Mouse (Mus musculus) forebrain, embryonic 16.5 days (tissue): Measurements from ENCODE around the gene Pou2f3. TPM values are rescaled to one million over a fixed set of nuclear protein-coding genes. Genes with fewer than 3 reads are reported as not detected.

Experiments
- ATAC-seq: fragments of 200-750 bp; cut with Nextera tagmentation; 2 replicates; pipeline ENCODE4 v1.8.0; 2017; ENCODE audit warnings: mild to moderate bottlenecking, moderate library complexity
- H3K27ac ChIP-seq: fragments of 300-500 bp; sonication (generic); 2 replicates; pipeline ENCODE4 v1.5.1; 2014; ENCODE audit warnings: low read length, control low read depth
- H3K27me3 ChIP-seq: fragments of 300-500 bp; sonication (generic); replicated peaks from 2 replicates; pipeline ENCODE4 v1.6.1; 2014; ENCODE audit warnings: low read length; ENCODE audit not compliant: control insufficient read depth, insufficient read depth
- H3K36me3 ChIP-seq: fragments of 300-500 bp; sonication (generic); 2 replicates; pipeline ENCODE4 v1.6.1; 2014; ENCODE audit not compliant: control insufficient read depth, insufficient read depth
- H3K4me1 ChIP-seq: fragments of 300-500 bp; sonication (generic); replicated peaks from 2 replicates; pipeline ENCODE4 v1.6.1; 2014; ENCODE audit warnings: low read length; ENCODE audit not compliant: control insufficient read depth, insufficient read depth
- H3K4me2 ChIP-seq: fragments of 300-500 bp; sonication (generic); 2 replicates; pipeline ENCODE4 v1.6.1; 2014; ENCODE audit warnings: mild to moderate bottlenecking, low read length, control low read depth
- H3K4me3 ChIP-seq: fragments of 300-500 bp; sonication (generic); replicated peaks from 2 replicates; pipeline ENCODE4 v1.5.1; 2014; ENCODE audit warnings: mild to moderate bottlenecking, low read length, control low read depth
- H3K9ac ChIP-seq: fragments of 300-500 bp; sonication (generic); replicated peaks from 2 replicates; pipeline ENCODE4 v1.6.1; 2014; ENCODE audit warnings: low read depth, low read length, control low read depth
- H3K9me3 ChIP-seq: fragments of 300-500 bp; sonication (generic); 2 replicates; pipeline ENCODE4 v1.6.1; 2016; ENCODE audit warnings: low read length; ENCODE audit not compliant: control insufficient read depth
- WGBS: fragments of 180-500 bp; shearing (Covaris S2); extraction: QIAGEN DNeasy Blood & Tissue Kit; methylation state at CpG from one replicate; pipeline ENCODE4 v1.1.7; 2014; 5-methylcytosine and 5-hydroxymethylcytosine counted together
- polyA plus RNA-seq: library from polyadenylated mRNA; unstranded; fragments of >200 nt; fragmentation: Nextera tagmentation; extraction: Ambion mirVana; gene quantifications from 2 replicates; pipeline ENCODE4 v1.2.1, GENCODE M21; 2015

Pou2f3 gene
- polyA plus RNA-seq, 1 experiment from 2014 or later, result not detected

DNA sequence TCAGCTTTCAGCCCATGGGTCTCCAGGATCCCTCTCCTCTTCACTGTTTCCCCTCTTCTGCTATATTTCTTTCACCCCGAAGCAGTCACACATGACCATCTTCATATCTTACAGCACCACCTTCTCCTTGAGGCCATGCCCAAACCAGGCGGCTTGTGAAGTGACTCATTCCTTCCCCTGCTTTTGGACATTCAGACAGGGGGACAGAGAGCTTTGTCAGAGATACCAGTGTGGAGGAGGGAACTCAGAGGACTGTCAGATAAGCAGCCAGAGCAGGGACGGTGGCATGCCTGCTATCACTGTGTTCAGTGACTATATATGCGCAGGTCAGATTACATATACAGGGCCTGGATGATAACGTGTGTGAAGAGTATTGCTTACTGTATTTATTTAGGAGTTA is 24.3 kb upstream of the Pou2f3 start:
- Histone ChIP-seq H3K27me3 (peaks cover 13% of the 10 kb centered on the region; the same call in 1 of the 2 replicates), H3K36me3 (no peaks in the 10 kb centered on the region), H3K4me2 (no peak overlapping the region), H3K9ac (no peak overlapping the region), H3K4me1 (peaks cover 6% of the 10 kb centered on the region), H3K9me3 (no peaks in the 10 kb centered on the region), H3K4me3 (no peak overlapping the region), H3K27ac (no peak overlapping the region)
- no peak for ATAC-seq
- WGBS, result 90% methylated on average over 5 of the region's 5 CpGs

DNA sequence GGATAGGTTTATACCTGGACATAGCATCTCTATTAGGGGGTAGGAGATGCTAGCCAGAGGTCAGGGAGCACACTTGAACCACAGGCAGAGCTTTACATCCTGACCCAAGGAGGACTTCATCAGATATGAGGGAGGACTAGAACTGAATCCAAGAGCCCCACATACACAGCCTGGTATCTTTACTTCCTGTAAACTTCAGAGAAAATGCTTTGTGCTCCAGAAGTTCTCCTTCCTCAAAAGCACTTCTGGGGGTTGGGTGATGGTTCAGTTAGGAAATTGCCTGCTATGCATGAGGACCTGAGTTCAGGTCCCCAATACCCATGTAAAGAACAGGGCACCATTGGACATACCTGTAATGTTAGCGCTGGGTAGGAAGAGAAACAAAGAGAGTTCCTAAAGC is 23.3 kb upstream of the Pou2f3 start:
- no peaks in the 10 kb centered on the region for H3K4me1 ChIP-seq
- no peaks in the 10 kb centered on the region for H3K9me3 ChIP-seq
- H3K4me2 ChIP-seq, result no peak overlapping the region
- WGBS, result 92% methylated on average over 1 of the region's 1 CpGs
- H3K4me3 ChIP-seq, result no peak overlapping the region
- H3K36me3 ChIP-seq, result no peaks in the 10 kb centered on the region
- H3K9ac ChIP-seq, result no peak overlapping the region
- peaks cover 8% of the 10 kb centered on the region; the same call in 1 of the 2 replicates for H3K27me3 ChIP-seq
- no peak overlapping the region for H3K27ac ChIP-seq
- ATAC-seq, result no peak

DNA sequence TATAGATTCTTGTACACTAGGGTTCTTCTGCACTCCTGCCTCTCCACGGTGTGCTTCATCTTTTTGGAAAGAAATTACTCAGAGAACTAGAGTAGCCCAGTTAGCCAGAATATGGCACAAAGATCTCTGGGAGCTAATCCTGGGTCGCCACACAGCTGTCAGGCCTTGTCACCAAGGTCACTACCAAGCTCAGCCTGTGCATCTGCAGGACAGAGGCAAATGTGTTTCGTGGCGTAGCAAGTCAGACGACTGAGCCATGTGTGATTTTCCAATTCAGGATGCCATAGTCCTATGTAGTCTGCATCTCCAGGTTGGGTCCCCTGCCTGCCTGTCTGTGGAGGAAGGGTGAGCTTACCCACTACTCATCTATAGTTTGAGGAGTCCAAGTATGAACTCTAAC is 22.9 kb upstream of the Pou2f3 start:
- no peak for ATAC-seq
- H3K9me3 ChIP-seq, result no peaks in the 10 kb centered on the region
- H3K9ac ChIP-seq, result no peak overlapping the region
- no peak overlapping the region for H3K4me2 ChIP-seq
- H3K36me3 ChIP-seq, result no peaks in the 10 kb centered on the region
- H3K27ac ChIP-seq, result no peak overlapping the region
- no peak overlapping the region for H3K4me3 ChIP-seq
- H3K27me3 ChIP-seq, result peaks cover 4% of the 10 kb centered on the region; the same call in 1 of the 2 replicates
- no peaks in the 10 kb centered on the region for H3K4me1 ChIP-seq
- WGBS, result 81% methylated on average over 5 of the region's 5 CpGs

DNA sequence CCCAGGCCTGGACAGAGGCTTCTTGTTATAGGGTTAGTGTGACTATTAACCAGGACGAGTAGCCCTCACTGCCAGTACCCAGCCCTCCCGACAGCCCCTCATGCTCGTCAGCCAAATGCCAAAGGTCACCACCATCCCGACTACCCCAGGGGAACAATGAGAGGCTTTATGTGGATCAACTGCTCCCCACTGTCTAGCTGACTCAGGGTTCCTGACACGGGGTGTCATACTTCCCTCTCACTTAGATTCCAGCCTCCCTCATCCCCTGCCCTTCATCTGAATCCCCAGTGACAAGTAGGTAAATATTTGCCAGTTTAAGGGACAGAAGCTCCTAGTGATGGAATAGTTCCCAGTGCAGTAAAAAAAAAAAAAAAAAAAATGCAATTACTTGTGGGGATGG is 22.1 kb upstream of the Pou2f3 start:
- H3K27ac ChIP-seq, result no peak overlapping the region
- no peak overlapping the region for H3K4me2 ChIP-seq
- no peaks in the 10 kb centered on the region for H3K36me3 ChIP-seq
- no peaks in the 10 kb centered on the region for H3K4me1 ChIP-seq
- H3K9me3 ChIP-seq, result no peaks in the 10 kb centered on the region
- no peak for ATAC-seq
- WGBS, result 16% methylated on average over 5 of the region's 5 CpGs
- H3K9ac ChIP-seq, result no peak overlapping the region
- no peak overlapping the region for H3K4me3 ChIP-seq
- H3K27me3 ChIP-seq, result no peaks in the 10 kb centered on the region

DNA sequence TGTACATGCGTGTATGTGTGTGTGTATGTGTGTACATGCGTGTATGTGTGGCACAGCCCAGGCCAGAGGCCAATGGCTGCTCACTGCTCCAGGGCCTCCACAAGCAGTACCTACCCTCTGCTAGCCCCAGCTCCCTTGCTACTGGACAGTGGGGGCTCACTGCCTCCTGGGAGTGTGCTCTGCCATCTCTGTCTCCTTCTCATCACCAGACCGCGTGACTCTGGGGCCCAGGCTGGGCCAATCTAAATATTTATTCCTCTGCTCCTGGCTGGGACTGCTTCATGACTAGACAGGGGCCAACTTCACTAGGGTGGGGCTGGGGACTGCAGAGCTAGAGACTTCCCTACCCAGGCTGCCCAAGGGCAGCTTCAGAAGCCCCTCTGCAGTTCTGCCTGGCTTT is 21.6 kb upstream of the Pou2f3 start:
- H3K9me3 ChIP-seq, result no peaks in the 10 kb centered on the region
- no peak overlapping the region for H3K4me3 ChIP-seq
- no peak overlapping the region for H3K4me2 ChIP-seq
- no peaks in the 10 kb centered on the region for H3K36me3 ChIP-seq
- no peaks in the 10 kb centered on the region for H3K4me1 ChIP-seq
- H3K27me3 ChIP-seq, result no peaks in the 10 kb centered on the region
- no peak overlapping the region for H3K27ac ChIP-seq
- no peak overlapping the region for H3K9ac ChIP-seq
- WGBS, result 60% methylated on average over 4 of the region's 4 CpGs
- ATAC-seq, result no peak

DNA sequence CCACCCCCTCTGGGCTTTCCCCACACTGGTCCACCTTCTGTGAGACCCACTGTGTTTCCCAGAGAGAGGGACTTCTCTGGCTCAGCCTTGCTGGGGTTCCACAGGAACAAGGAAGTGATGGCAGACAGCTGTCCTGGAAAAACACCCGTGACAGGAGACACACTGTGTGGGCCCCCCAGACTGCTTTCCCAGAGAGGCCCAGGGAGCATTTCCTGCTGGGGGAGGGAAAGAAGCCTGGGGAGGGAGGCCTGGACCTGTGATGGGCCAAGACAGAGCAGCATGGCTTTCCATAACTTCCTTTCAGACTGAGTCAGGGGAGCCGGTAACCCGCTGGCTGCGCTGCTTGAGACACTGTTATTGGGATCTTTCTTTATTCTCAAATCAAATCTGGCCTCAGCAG is 20.7 kb upstream of the Pou2f3 start:
- 76% methylated on average over 4 of the region's 4 CpGs for WGBS
- Histone ChIP-seq H3K9ac (no peak overlapping the region), H3K36me3 (no peaks in the 10 kb centered on the region), H3K27me3 (no peaks in the 10 kb centered on the region), H3K4me1 (no peaks in the 10 kb centered on the region), H3K27ac (no peak overlapping the region), H3K4me2 (no peak overlapping the region), H3K4me3 (no peak overlapping the region), H3K9me3 (no peaks in the 10 kb centered on the region)
- ATAC-seq, result no peak

DNA sequence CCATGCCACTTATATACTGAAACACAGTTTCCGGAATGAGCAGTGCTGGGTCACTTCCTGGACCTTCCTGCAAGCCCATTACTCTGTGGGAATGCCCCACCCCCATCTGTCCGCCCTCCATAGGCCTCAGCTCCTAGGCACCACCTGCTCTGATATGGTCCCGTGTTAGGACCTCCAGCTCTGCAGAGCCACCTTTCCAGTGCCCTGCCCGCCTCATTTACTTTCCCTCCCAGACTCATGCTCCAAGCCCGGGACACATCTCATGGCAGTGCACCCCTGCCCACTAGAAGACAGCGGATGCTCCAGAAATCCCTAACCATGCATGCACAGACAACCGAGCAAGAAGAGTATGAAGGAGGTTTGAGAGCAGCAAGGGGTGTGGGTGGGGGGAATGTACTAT is 19.8 kb upstream of the Pou2f3 start:
- no peak for ATAC-seq
- no peak overlapping the region for H3K4me2 ChIP-seq
- H3K9me3 ChIP-seq, result no peaks in the 10 kb centered on the region
- H3K36me3 ChIP-seq, result no peaks in the 10 kb centered on the region
- WGBS, result 87% methylated on average over 7 of the region's 7 CpGs
- H3K9ac ChIP-seq, result no peak overlapping the region
- no peak overlapping the region for H3K4me3 ChIP-seq
- no peaks in the 10 kb centered on the region for H3K27me3 ChIP-seq
- H3K27ac ChIP-seq, result no peak overlapping the region
- H3K4me1 ChIP-seq, result no peaks in the 10 kb centered on the region

DNA sequence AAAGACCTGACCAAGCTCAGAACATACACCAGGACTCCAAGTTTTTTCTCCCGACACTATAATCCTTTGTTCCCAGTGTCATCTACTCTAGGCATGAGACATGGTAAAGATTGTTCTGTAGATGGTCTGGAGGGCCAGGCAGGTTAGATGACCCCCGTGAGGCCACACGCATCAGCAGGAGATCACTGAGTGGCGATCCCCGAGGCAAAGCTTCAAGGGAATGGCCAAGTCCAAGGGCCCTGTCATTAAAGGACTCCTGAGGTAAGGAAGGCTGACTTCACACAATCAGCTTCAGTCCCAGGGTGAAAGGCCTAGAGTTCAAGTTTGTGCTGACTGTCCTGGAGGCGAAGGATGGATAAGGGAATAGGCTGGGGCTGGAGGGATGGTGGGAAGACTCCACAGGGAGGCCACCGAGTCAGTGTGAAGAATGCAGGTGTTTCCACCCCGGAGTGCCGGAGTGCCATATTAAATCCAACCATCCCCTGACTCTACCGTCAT is 19.3 kb upstream of the Pou2f3 start:
- Histone ChIP-seq H3K4me1 (no peaks in the 10 kb centered on the region), H3K4me2 (no peak overlapping the region), H3K9me3 (no peaks in the 10 kb centered on the region), H3K4me3 (no peak overlapping the region), H3K36me3 (no peaks in the 10 kb centered on the region), H3K27ac (no peak overlapping the region), H3K9ac (no peak overlapping the region), H3K27me3 (no peaks in the 10 kb centered on the region)
- whole genome bisulfite sequencing, result 92% methylated on average over 10 of the region's 10 CpGs
- no peak for ATAC-seq

DNA sequence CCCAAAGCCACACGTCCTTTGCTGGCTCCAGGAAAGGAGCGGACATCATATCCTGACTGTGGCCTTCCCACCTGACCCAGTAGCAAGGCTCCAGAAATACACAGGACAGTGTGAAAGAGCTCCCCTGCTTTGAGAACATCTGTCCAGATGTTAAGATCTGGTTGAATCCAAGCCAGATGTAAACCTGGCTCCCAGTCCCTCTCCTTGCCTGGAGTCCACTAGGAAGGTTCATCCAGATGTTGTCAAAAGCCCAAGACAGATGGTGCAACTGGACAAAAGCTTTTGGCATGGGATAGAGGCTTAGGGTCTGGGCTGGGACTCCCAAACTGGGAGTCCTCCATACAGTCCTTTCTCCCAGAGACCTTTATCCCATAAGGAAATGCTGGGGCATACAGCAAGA is 18.6 kb upstream of the Pou2f3 start:
- H3K4me2 ChIP-seq, result no peak overlapping the region
- no peaks in the 10 kb centered on the region for H3K27me3 ChIP-seq
- H3K9me3 ChIP-seq, result no peaks in the 10 kb centered on the region
- H3K4me1 ChIP-seq, result no peaks in the 10 kb centered on the region
- H3K36me3 ChIP-seq, result no peaks in the 10 kb centered on the region
- 96% methylated on average over 2 of the region's 2 CpGs for WGBS
- no peak overlapping the region for H3K4me3 ChIP-seq
- ATAC-seq, result no peak
- H3K9ac ChIP-seq, result no peak overlapping the region
- H3K27ac ChIP-seq, result no peak overlapping the region

DNA sequence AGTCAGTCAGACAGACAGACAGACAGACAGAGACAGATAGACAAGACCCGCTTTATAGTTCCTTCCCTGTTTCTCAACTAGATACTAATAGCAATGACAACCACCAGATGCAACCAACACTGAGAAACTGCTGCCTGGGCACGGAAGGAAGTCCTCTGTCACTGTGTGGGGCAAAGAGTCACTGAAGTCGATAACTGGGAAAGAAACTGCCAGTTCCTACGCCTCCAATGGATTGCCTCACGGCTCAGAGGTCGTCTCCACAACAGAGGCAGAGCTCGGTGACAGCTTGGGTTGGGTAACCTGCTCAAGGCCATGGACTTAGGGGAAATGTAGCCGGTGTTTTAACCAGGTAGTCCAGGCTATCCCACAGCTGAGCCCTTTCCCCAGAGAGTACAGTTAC is 17.5 kb upstream of the Pou2f3 start:
- Histone ChIP-seq H3K36me3 (no peaks in the 10 kb centered on the region), H3K27me3 (no peaks in the 10 kb centered on the region), H3K4me2 (no peak overlapping the region), H3K9me3 (no peaks in the 10 kb centered on the region), H3K4me3 (no peak overlapping the region), H3K4me1 (no peaks in the 10 kb centered on the region), H3K9ac (no peak overlapping the region), H3K27ac (no peak overlapping the region)
- no peak for ATAC-seq
- 90% methylated on average over 8 of the region's 8 CpGs for WGBS
